Mouse (Mus musculus) ES-Bruce4 (cell line): Measurements from ENCODE around the gene Acbd6. TPM values are rescaled to one million over a fixed set of nuclear protein-coding genes. Genes with fewer than 3 reads are reported as not detected.

Experiments
- H3K27ac ChIP-seq: 2 replicates; pipeline ENCODE4 v1.5.1; 2012; ENCODE audit warnings: low read length, inconsistent platforms; ENCODE audit not compliant: insufficient read depth
- H3K27me3 ChIP-seq: 2 replicates; pipeline ENCODE4 v1.6.1; 2012; ENCODE audit warnings: mild to moderate bottlenecking, low read length, inconsistent platforms; ENCODE audit not compliant: control insufficient read depth, poor library complexity, insufficient read depth, severe bottlenecking
- H3K36me3 ChIP-seq: 2 replicates; pipeline ENCODE4 v1.6.1; 2012; ENCODE audit warnings: inconsistent platforms, mild to moderate bottlenecking, low read length, moderate library complexity; ENCODE audit not compliant: control insufficient read depth, poor library complexity, insufficient read depth, severe bottlenecking
- H3K4me1 ChIP-seq: one replicate; pipeline ENCODE4 v1.8.1; 2011; ENCODE audit warnings: low read length; ENCODE audit not compliant: control insufficient read depth, insufficient read depth
- H3K4me3 ChIP-seq: 2 replicates; pipeline ENCODE4 v1.5.1; 2011; ENCODE audit warnings: low read depth, mild to moderate bottlenecking, low read length
- H3K9ac ChIP-seq: 2 replicates; pipeline ENCODE4 v1.6.1; 2012; ENCODE audit warnings: low read depth, mild to moderate bottlenecking, inconsistent platforms; ENCODE audit not compliant: poor library complexity, severe bottlenecking
- H3K9me3 ChIP-seq: replicated peaks from 2 replicates; pipeline ENCODE4 v1.6.1; 2012; ENCODE audit warnings: mild to moderate bottlenecking, low read length, inconsistent platforms; ENCODE audit not compliant: control insufficient read depth, poor library complexity, insufficient read depth, severe bottlenecking
- CTCF ChIP-seq: IDR thresholded peaks from one replicate; pipeline ENCODE4 v1.8.1; 2011; ENCODE audit warnings: low read depth, low read length
- EP300 ChIP-seq: IDR thresholded peaks from 2 replicates; pipeline ENCODE4 v1.6.1; 2011; ENCODE audit warnings: low read depth, low read length; ENCODE audit not compliant: insufficient read depth
- POLR2A ChIP-seq: IDR thresholded peaks from one replicate; pipeline ENCODE4 v1.8.1; 2011; ENCODE audit warnings: low read length; ENCODE audit not compliant: insufficient read depth
- polyA plus RNA-seq: library from polyadenylated mRNA; stranded (reverse); fragments of >200 nt; gene quantifications from 2 replicates; pipeline ENCODE4 v1.2.4, GENCODE M21; 2011; ENCODE audit warnings: low read depth; ENCODE audit not compliant: missing spikeins, insufficient read depth, insufficient read length

Acbd6 gene
- polyA plus RNA-seq = 62.2 and 78.4 TPM in 2 replicates

- H3K9ac ChIP-seq = peak within 1 kb of the TSS; percentile 94
- H3K27me3 ChIP-seq = no peaks in the 10 kb centered on the region
- peak within 1 kb of the TSS; percentile 85 for H3K4me3 ChIP-seq
- no peak within 1 kb of the TSS for H3K27ac ChIP-seq
- no peaks in the 10 kb centered on the region for H3K9me3 ChIP-seq
- H3K4me1 ChIP-seq = no peaks in the 10 kb centered on the region
- TF ChIP-seq POLR2A (no peak), EP300 (no peak), CTCF (no peak)
- peaks cover 4% of the 10 kb centered on the region for H3K36me3 ChIP-seq
Observed at GRCm38 (mm10) chr1:155558012-155558842, at the start of gene Acbd6. Gene Acbd6, plus strand, starts transcription at chr1:155558120.

GRCm38 (mm10) chr1:155510263-155510662 lies 47.7 kb upstream of the Acbd6 start:
- Histone ChIP-seq H3K4me1 (no peaks in the 10 kb centered on the region), H3K9ac (no peak overlapping the region), H3K4me3 (no peak overlapping the region), H3K27ac (no peak overlapping the region), H3K9me3 (no peaks in the 10 kb centered on the region), H3K27me3 (no peaks in the 10 kb centered on the region), H3K36me3 (no peaks in the 10 kb centered on the region)
- TF ChIP-seq CTCF (no peak), POLR2A (no peak), EP300 (no peak)

- no peaks in the 10 kb centered on the region for H3K9me3 ChIP-seq
- no peaks in the 10 kb centered on the region for H3K27me3 ChIP-seq
- H3K27ac ChIP-seq = no peak overlapping the region
- H3K36me3 ChIP-seq = no peaks in the 10 kb centered on the region
- H3K9ac ChIP-seq = no peak overlapping the region
- H3K4me3 ChIP-seq = no peak overlapping the region
- no peaks in the 10 kb centered on the region for H3K4me1 ChIP-seq
- no peak for TF ChIP-seq EP300
- TF ChIP-seq CTCF = no peak
- no peak for TF ChIP-seq POLR2A
Observed at GRCm38 (mm10) chr1:155515866-155516265, 42.1 kb upstream of the Acbd6 start.

- Histone ChIP-seq H3K36me3 (no peaks in the 10 kb centered on the region), H3K4me1 (no peaks in the 10 kb centered on the region), H3K9me3 (no peaks in the 10 kb centered on the region), H3K4me3 (no peak overlapping the region), H3K9ac (no peak overlapping the region), H3K27me3 (no peaks in the 10 kb centered on the region), H3K27ac (no peak overlapping the region)
- TF ChIP-seq POLR2A = no peak
- TF ChIP-seq EP300 = no peak
- peak; percentile 91 for TF ChIP-seq CTCF
Observed at GRCm38 (mm10) chr1:155516594-155516993, 41.3 kb upstream of the Acbd6 start.

- no peak overlapping the region for H3K4me3 ChIP-seq
- no peaks in the 10 kb centered on the region for H3K4me1 ChIP-seq
- no peaks in the 10 kb centered on the region for H3K36me3 ChIP-seq
- TF ChIP-seq POLR2A = no peak
- no peak for TF ChIP-seq EP300
- no peak for TF ChIP-seq CTCF
- no peaks in the 10 kb centered on the region for H3K27me3 ChIP-seq
- H3K27ac ChIP-seq = no peak overlapping the region
- H3K9ac ChIP-seq = no peak overlapping the region
- H3K9me3 ChIP-seq = no peaks in the 10 kb centered on the region
Observed at GRCm38 (mm10) chr1:155517060-155517459, 40.9 kb upstream of the Acbd6 start.

- H3K9me3 ChIP-seq = no peaks in the 10 kb centered on the region
- no peak overlapping the region for H3K27ac ChIP-seq
- no peak overlapping the region for H3K4me3 ChIP-seq
- H3K9ac ChIP-seq = no peak overlapping the region
- H3K4me1 ChIP-seq = no peaks in the 10 kb centered on the region
- TF ChIP-seq CTCF (no peak), EP300 (no peak), POLR2A (no peak)
- no peaks in the 10 kb centered on the region for H3K27me3 ChIP-seq
- no peaks in the 10 kb centered on the region for H3K36me3 ChIP-seq
Observed at GRCm38 (mm10) chr1:155520285-155520684, 37.6 kb upstream of the Acbd6 start.
